Mouse (Mus musculus) lung, adult 2 months (tissue): ENCODE measurements around the gene Ear10. TPM values are rescaled to one million over a fixed set of nuclear protein-coding genes. Genes with fewer than 3 reads are reported as not detected.
"Not testable (repeated sequence)": the region's sequence is repeated elsewhere in the genome, so short reads cannot be mapped to it uniquely, and the experiment has no call there.

ENCODE experiments used
- DNase-seq: peaks from one replicate; pipeline ENCODE4 v3.0.0; 2022
- H3K4me1 ChIP-seq: fragments of 200-500 bp; 2 replicates; pipeline ENCODE4 v1.6.1; 2011; ENCODE audit warnings: low read length; ENCODE audit not compliant: control insufficient read depth, insufficient read depth
- H3K4me3 ChIP-seq: fragments of 200-500 bp; replicated peaks from 2 replicates; pipeline ENCODE3; 2011; ENCODE audit warnings: low read depth, mild to moderate bottlenecking, control low read depth, low read length; ENCODE audit errors: extremely low read depth
- WGBS: fragments of 180-500 bp; shearing (Covaris S2); methylation state at CpG from one replicate; pipeline ENCODE4 v1.1.7; 2018; 5-methylcytosine and 5-hydroxymethylcytosine counted together
- polyA plus RNA-seq: library from polyadenylated mRNA; depleted of rRNA; stranded (reverse); fragments of >200 nt; gene quantifications from 2 replicates; pipeline ENCODE4 v1.2.3, GENCODE M21; 2012; rRNA removed

The Ear10 gene
- polyA plus RNA-seq, 1 experiment, result not detected

GRCm38 (mm10) chr14:43875417-43875816, 47.9 kb downstream of the Ear10 start, which contains the start of gene Ear1:
Ear1 (minus strand) TSS chr14:43875517.
- not testable (repeated sequence) for H3K4me3 ChIP-seq, H3K4me1 ChIP-seq, DNase-seq
- WGBS, result 84% methylated on average over 3 of the region's 3 CpGs

- not testable (repeated sequence) for H3K4me1 ChIP-seq, H3K4me3 ChIP-seq, DNase-seq
- 87% methylated on average over 3 of the region's 3 CpGs for WGBS
These were observed 48.5 kb downstream of the Ear10 start for GRCm38 (mm10) chr14:43874862-43875261.

Other genes with a start within 250 kb of the Ear10 start
- not detected in 2 replicates for gene Gm8165, start 246.4 kb downstream of the Ear10 start, polyA plus RNA-seq
- not detected in 2 replicates for gene Gm7324, start 225.7 kb downstream of the Ear10 start, polyA plus RNA-seq
- not detected in 2 replicates for gene Gm16506, start 196.1 kb downstream of the Ear10 start, polyA plus RNA-seq
- not detected in 2 replicates for gene Gm6526, start 175.7 kb downstream of the Ear10 start, polyA plus RNA-seq
- gene Gm8180, start 138.8 kb downstream of the Ear10 start, polyA plus RNA-seq, result not detected in 2 replicates
- gene Ear1, start 48.0 kb downstream of the Ear10 start, polyA plus RNA-seq, result 60.1 and 70.5 TPM in 2 replicates
- 2.0 and 2.3 TPM in 2 replicates for gene Gm8113, start 1.8 kb upstream of the Ear10 start, polyA plus RNA-seq
- not detected in 2 replicates for gene Ang5, start 33.5 kb upstream of the Ear10 start, polyA plus RNA-seq
- not detected in 2 replicates for gene Ang6, start 78.7 kb upstream of the Ear10 start, polyA plus RNA-seq
- gene Ear2, start 179.1 kb upstream of the Ear10 start, polyA plus RNA-seq, result 277 and 332 TPM in 2 replicates
- not detected in 2 replicates for gene Gm3327, start 200.3 kb upstream of the Ear10 start, polyA plus RNA-seq